Mouse (Mus musculus) left cerebral cortex, adult 18-20 months (tissue): ENCODE data around the gene Gm28305. TPM values are rescaled to one million over a fixed set of nuclear protein-coding genes. Genes with fewer than 3 reads are reported as not detected.

ENCODE experiments used
- DNase-seq, 2 experiments: peaks; one replicate each; pipeline ENCODE4 v3.0.0; 2021 to 2022; ENCODE audit warnings: low spot score in 2 of 2, mixed read lengths in 1 of 2
- long read RNA-seq, 2 experiments: library from polyadenylated mRNA; stranded (forward); transcript quantifications; one replicate each; pipeline ENCODE4 v2.0.0; 2021
- total RNA-seq, 2 experiments: library from RNA; stranded (reverse); gene quantifications; 2 replicates each; pipeline ENCODE4 v1.2.3; 2021

Gm28305 gene
- total RNA-seq: not detected
- long read RNA-seq, experiment 1, partial matches to known transcripts: 0 of 1 reads
- long read RNA-seq, experiment 1, other reads (novel, unspliced or antisense): 1 of 1 reads
- long read RNA-seq, experiment 2: 0 reads

GRCm38 (mm10) chr9:104040362-104040761 lies at the start of gene Gm28305:
TSS of gene Gm28305 (plus strand) at chr9:104040662.
- DNase-seq: no peak

GRCm38 (mm10) chr9:103996496-103996895 lies 44.0 kb upstream of the Gm28305 start:
- peak; percentile 49 to 77 for DNase-seq

GRCm38 (mm10) chr9:104000601-104001000 lies 39.9 kb upstream of the Gm28305 start:
- no peak for DNase-seq

GRCm38 (mm10) chr9:104001921-104002859 lies 38.3 kb upstream of the Gm28305 start, which contains the start of gene Nphp3:
TSS of gene Nphp3 (plus strand) at chr9:104002544.
- DNase-seq: peak; percentile 97 to 99

- DNase-seq: peak; percentile 68 to 79
These were observed 37.5 kb upstream of the Gm28305 start for GRCm38 (mm10) chr9:104002913-104003330.

GRCm38 (mm10) chr9:104014526-104014925 lies 25.9 kb upstream of the Gm28305 start:
- DNase-seq: no peak

- no peak for DNase-seq
These were observed 19.4 kb upstream of the Gm28305 start for GRCm38 (mm10) chr9:104021026-104021425.

- DNase-seq: no peak
These were observed 13.3 kb upstream of the Gm28305 start for GRCm38 (mm10) chr9:104027186-104027585.

GRCm38 (mm10) chr9:104029861-104030260 lies 10.6 kb upstream of the Gm28305 start:
- DNase-seq: no peak

- DNase-seq: no peak
These were observed 6.2 kb upstream of the Gm28305 start for GRCm38 (mm10) chr9:104034231-104034630.

GRCm38 (mm10) chr9:104034718-104035117 lies 5.7 kb upstream of the Gm28305 start:
- no peak for DNase-seq

GRCm38 (mm10) chr9:104035261-104036015 lies 5.0 kb upstream of the Gm28305 start:
- DNase-seq: peak; percentile 74 to 80

- no peak for DNase-seq
These were observed 2.2 kb upstream of the Gm28305 start for GRCm38 (mm10) chr9:104038266-104038665.

GRCm38 (mm10) chr9:104039031-104039695 lies 1.3 kb upstream of the Gm28305 start:
- DNase-seq: no peak

- DNase-seq: no peak
These were observed 720 bp upstream of the Gm28305 start for GRCm38 (mm10) chr9:104039742-104040141.

GRCm38 (mm10) chr9:104043676-104044075 lies 3.2 kb downstream of the Gm28305 start:
- no peak for DNase-seq

GRCm38 (mm10) chr9:104051028-104051427 lies 10.6 kb downstream of the Gm28305 start:
- no peak for DNase-seq

- DNase-seq: peak; percentile 64 to 75
These were observed 22.2 kb downstream of the Gm28305 start, which contains the start of gene Uba5 for GRCm38 (mm10) chr9:104062430-104063243. TSS of gene Uba5 (minus strand) at chr9:104063134.

- peak; percentile 75 to 83 for DNase-seq
These were observed 22.9 kb downstream of the Gm28305 start, which contains the start of gene Acad11 for GRCm38 (mm10) chr9:104063244-104063961. TSS of gene Acad11 (plus strand) at chr9:104063377.
